Mouse (Mus musculus): ENCODE data around the gene Sult6b2. TPM values are rescaled to one million over a fixed set of nuclear protein-coding genes. Genes with fewer than 3 reads are reported as not detected.

Gene Sult6b2
- polyA plus RNA-seq, 2 experiments from 2014 or later: not detected

GRCm38 (mm10) chr6:142809373-142810098 is 5.2 kb upstream of the Sult6b2 start:
- ATAC-seq: peak; percentile 75

DNA sequence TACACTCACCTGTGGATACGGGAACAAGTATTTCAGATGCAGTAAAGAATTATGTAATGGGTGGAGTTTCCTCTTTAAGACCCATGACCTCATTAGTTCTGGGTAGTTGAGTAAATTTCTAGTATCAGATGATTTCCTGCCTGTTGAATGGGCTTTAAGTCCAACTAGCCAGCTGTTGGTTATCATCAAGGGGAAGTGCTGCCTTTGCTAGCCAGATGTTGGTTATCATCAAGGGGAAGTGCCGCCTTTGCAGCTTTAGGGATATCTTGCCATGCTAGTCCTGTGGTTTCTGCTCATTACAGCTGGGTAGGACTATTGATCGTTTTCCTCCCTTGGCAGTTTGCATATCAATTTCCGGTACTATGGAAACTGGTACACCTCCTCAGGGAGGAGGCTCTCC is 2.0 kb upstream of the Sult6b2 start:
- ATAC-seq: no peak

GRCm38 (mm10) chr6:142802617-142803525 is 1.4 kb downstream of the Sult6b2 start:
- ATAC-seq: no peak

GRCm38 (mm10) chr6:142801687-142802086 is 2.6 kb downstream of the Sult6b2 start:
- no peak for ATAC-seq

- ATAC-seq: no peak
These were observed 4.5 kb downstream of the Sult6b2 start for GRCm38 (mm10) chr6:142799704-142800374.

DNA sequence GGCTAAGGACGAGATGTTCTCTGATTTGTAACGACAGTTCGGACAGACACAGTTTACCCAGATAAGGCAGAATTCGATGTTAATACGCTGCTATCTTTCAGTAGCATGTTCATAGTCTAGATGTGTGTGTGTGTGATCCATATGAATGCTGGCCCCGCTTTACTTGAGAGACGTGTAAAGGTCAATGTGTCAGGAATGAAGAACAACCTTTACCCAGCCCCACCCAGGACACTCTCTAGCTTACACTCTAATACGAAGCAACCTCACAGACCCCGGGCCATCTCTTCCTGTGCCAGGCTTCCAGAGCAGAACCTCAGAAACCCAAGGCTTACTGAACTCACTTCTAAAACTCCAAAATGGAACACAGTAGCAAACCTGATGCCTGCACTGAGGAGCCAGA is 5.5 kb downstream of the Sult6b2 start:
- no peak for ATAC-seq

DNA sequence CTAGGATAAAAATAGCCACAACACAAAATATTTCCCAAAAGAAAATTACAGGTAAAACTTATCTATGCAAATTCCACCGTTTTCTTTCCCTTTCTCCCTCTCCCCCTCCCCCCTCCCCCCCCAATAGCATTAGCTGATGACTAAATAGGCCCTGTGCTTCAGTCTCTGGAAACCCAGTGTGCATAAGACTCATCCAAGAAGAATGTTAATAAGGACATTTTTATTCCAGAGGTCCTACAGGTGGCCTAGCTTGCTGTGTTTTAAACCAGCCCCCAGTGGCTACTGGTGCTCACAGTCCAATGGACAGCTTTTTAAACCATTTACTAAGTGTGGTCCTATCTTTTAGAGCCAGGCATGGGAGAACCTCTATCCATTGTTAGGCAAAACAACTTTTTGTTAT is 6.3 kb downstream of the Sult6b2 start:
- no peak for ATAC-seq

GRCm38 (mm10) chr6:142795655-142796441 is 8.5 kb downstream of the Sult6b2 start:
- no peak for ATAC-seq

DNA sequence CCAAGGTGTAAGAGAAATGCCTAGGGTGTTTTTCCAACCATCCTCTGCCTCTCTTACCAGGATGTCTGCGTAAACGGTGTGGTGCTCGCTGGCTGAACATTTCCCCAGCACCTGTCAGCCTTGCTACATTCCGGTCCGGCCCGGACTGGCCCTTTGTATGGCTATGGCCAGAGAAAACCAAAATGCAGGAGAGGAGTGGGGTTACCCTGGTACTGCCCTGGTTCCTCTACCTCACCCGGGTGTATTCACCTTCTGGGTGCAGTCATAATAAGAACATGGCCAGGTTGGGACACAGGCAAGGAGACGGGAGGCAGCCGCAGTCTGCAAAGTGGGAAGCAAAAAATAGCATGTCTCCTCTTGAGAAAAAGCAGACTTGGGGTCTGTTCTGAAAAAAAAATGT is 9.2 kb downstream of the Sult6b2 start:
- ATAC-seq: no peak

- ATAC-seq: no peak
These were observed 10.8 kb downstream of the Sult6b2 start for GRCm38 (mm10) chr6:142793468-142793867.

DNA sequence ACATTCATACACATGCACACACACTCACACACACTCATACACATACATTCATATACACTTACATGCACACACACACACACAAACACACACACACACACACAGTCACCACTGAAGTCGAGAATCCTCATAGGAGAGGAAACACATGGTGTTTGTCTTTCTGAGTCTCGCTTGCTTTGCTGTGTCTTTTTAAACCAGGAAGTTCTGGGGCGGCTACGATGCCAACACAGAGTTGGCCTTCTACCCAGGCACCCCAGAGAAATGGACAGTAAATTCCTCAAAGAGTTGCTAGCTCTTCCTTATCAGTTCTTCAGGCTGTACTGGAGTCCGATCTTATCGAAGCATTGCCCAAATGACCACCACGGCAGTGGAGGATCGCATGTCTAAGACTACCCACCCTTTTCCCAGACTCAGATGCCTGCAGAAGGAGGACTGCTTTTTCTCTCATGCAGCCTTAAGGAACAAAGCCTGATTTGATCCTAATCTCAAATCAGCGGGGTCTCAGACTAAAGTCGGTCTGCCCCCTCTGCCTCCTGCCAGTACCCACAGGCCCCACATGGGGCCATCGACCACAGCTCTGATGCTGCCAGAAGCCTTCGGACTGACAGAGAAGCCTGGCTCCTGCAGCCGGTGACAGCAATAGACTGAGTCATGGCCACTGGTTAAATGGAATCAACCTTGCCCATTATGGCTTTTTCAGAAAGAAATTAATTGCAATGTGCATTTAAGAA is 11.9 kb downstream of the Sult6b2 start:
- no peak for ATAC-seq

GRCm38 (mm10) chr6:142789736-142790135 is 14.6 kb downstream of the Sult6b2 start:
- no peak for ATAC-seq

DNA sequence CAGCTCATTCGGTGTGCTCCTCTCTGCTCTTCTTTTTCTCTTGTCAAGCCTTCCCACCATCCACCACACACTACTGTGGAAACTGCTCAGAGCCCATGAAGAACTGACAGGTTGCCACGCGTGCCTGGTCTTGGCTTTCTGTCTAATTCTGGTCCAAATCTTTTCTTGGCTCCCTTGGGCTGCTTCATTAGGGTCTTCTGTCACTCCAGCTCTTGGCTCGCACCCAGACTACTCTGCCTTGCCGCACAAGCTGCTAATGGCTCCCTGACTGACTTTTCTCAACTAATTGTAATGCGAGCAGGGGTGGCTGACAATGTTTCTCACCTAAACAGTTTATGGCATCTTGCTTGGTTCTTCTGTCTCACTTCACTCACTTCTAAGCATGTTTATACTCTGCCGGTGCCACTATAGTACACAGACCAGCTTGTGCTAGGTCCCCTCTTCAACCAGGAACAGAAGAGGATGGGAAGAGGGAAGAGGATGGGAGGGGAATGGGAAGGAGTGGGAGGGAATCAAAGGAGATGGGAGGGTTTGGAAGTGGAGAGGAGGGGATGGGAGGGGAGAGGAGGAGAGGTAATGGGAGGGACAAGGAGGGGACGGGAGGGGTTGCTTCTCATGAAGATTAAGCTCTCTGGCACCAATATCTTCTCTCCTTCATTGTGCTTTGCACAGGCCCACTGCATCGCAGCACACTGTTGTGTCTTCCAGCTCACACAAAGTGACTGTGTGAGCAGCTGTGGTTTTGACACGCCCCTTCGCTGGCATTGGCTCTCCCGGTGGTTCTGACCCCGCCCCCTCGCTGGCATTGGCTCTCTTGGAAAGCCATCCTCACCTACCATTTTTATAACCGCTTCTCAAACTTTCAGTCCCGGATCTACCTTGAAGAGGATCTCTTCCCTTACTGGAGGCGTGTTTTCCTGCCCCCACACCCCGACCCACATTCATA is 16.0 kb downstream of the Sult6b2 start:
- ATAC-seq: no peak

DNA sequence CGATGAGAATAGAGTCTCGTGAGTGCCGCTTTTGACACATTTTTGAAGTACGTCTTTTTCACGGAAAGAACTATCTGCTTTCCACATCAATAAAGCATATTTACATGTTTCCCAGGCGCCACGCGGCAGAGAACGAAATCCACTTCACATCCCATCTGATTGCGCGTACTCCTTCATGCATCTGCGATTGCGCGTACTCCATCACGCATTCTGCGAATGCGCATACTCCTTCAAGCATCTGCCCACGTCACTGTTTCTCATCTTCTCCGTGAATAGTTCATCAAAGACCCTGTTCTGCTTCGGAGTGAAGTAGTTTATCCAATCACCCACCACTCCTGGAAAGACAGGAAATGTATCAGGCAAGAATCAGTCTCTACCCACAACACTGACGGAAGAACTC is 18.2 kb downstream of the Sult6b2 start:
- ATAC-seq: no peak

DNA sequence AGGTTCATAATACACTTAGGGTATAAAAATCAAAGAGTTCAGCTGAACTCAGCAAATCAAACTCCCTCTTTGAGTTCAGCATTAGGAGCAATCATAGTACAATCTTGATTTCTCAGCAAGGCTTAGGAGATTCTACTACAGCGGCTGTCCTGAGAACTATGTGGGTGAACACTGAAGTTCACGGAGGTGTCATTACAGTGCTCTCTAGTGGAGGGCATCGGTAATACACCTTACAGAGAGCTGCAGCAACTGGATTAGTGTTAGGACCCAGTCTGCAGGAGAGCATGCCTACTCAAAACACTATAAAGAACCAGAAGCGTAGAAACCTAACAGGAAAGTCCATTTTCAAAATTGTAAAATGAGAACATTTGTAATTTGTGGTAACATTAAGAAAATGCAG is 19.0 kb downstream of the Sult6b2 start:
- ATAC-seq: peak; percentile 92

DNA sequence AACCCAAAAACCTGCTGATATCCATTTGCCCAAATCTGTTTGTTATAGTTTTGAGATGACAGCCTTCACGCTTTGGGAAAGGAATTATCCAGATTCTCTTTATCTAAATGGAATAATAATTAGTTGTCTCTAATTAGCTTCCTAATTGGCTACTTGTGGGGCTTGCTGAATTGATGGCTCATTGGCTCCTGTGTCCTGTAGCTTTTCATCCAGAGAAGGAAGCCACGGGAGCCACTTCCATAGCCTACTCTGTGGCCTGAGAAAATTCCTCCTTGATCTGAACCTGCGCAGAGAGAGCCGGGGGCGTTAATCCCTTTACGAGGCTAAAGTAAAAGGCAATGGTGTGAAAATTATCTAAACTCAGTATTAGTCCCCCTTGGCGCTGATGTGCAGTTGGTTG is 23.0 kb downstream of the Sult6b2 start:
- ATAC-seq: no peak

DNA sequence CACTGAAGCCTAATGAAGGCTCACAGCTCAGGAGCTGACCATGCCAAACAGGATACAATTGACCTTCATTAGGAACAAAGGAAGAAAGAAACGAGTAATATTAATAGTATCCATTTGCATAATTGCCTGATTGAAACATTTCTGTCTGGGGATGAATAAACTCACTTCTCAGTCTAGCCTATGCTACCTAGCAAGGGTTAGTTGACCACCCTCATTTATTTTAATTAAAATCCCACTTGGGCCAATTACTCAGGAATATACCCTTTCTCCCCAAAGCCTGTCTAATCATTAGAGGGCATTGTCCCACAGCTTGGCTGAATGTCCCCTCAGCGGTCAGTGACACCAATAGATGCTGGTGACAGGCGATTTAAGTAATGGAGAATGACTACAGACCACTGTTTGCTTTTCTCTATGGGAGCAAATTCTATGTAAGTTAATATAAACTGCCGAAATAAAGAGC is 23.7 kb downstream of the Sult6b2 start:
- no peak for ATAC-seq

DNA sequence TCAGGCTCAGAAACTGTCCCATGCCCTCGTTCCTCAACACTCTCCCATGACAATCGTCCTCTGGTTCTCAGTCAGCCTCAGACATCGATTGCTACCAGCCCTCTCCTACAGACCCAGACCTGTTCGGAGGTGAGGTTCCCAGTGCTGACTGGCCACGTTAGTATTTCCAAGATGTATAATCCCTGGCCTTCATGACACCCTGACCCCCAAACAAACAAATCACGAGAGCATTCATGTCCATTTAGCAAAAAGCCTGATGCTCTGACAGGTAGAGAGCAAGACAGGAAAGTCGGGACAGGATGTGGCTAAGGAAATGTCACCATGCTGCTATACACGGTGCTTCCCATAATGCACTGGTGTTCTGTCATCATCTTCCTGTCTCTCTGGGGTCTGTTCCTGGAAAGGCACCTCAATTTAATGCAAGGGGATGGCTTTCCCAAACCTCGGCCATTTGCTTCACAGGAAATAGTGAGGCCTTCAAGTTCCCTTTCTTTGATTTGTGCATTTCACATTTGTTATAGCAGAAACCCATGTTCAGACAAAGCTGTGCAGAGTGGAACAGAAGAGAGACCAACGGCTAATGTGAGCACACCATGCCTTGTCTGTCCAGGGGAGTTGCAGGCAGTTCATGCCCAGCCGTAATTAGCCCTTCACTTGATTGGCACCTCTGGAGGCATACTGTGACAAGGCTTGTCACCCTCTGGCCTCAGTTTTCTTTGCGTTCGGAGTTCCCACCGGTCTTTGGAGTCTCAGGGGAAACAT is 24.3 kb downstream of the Sult6b2 start:
- ATAC-seq: peak; percentile 93

DNA sequence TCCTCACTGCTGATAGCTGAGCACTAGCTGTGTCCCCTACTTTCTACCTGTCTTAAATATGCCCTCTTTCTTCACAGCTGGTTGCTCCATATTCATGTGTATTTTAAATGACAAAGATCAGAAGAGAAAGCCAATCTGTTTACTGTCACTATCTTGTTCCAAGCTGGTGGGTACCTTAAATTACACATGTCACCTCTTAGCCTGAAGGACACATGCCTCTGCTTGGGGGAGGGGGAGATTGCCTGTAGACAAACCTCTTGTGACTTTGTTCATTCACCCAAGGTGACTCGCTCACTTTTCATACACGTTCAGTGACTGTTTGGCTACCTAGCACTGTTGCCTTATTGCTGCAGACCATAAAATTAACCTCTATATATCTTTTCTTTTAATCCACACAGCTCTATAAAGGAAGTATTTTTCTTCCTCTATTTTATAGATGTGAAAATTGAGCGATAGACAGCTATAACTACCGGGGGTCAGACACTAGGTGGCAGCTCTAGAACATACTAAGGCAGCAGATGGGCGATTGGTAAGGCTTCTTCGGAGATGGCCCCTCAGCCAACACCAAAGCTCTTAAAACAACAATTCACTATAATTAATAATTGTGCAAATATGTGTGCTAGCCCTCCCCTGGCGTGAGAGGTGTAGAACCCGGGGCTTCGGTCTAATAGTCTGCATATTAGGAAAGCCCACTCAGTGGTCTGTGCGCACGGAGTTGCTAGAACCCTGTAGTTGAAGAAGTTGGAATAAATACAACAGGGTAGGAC is 25.1 kb downstream of the Sult6b2 start:
- ATAC-seq: peak; percentile 62

All from activated CD4-positive, CD25-positive, alpha-beta regulatory T cell, adult 4 months (primary cell).